ENCODE assay signal across 19 mouse cellular contexts in the genomic region with DNA sequence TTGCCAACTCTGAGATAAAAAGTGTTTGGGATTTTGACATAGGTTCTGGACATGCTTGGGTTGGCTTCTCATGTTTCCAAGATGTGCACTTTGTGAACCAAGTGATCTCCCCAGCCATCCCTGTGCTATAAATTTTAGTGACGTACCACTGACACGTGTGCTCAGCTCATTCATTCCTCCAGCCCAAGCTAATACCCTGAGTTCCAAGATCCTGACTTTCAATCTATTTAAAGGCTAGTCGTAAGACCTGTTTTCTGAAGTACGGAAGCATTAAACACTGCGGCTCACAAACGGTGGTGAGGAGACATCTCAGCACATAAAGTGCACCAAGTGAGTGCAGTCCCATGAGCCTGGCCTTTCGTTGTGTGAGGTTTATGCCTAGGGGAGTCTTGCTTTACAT. TPM values are rescaled to one million over a fixed set of nuclear protein-coding genes. Genes with fewer than 3 reads are reported as not detected.
A peak's percentile ranks its signal among the peaks of the same experiment; 100 is the strongest.
DNase-seq lines count a peak whose midpoint lies in the region; ATAC-seq and TF ChIP-seq lines count a peak whose summit lies in the region.
"Had no signal": no experiment of that assay in that cellular context is flagged by ENCODE, and none has a peak within 500 bp of the region (broad histone marks: within the 10 kb centered on the region; RNA-seq: fewer than 3 reads in every experiment).

No protein-coding gene starts in this region.

- no peak for DNase-seq in heart, embryonic 10.5 days (ENCODE audit: low spot score)
- DNase-seq in heart, postnatal 25 days (ENCODE audit: low spot score), result no peak
- no peak for DNase-seq in heart, postnatal 4 days
- DNase-seq in lung, postnatal 0 days (ENCODE audit: low spot score), result peak; percentile 44
- no peak for DNase-seq in lung, postnatal 4 days
- DNase-seq: adrenal gland, adult 2 months; adrenal gland, postnatal 25 days; cerebellum, adult 18-20 months; cerebellum, adult 9-11 months; cerebellum, postnatal 36 days; gastrocnemius, postnatal 36 days; kidney, adult 18-20 months had no signal

- ATAC-seq in heart, embryonic 14.5 days (ENCODE audit: insufficient number of reproducible peaks, insufficient read depth, low FRiP score, low read depth), result no peak
- peak; percentile 52; the same call in 1 of the 2 replicates for ATAC-seq in lung, postnatal 0 days
- ATAC-seq: forebrain, embryonic 16.5 days; intestine, embryonic 15.5 days had no signal

- peak overlapping the region; percentile 60 for H3K27ac ChIP-seq in heart, embryonic 10.5 days
- H3K27ac ChIP-seq in heart, embryonic 14.5 days (replicated peaks in 1 of 2; ENCODE audit: control insufficient read depth in 1 of 2, insufficient read depth in 1 of 2, low read depth in 2 of 2, low read length in 2 of 2), result peak overlapping the region; percentile 15 to 68; a peak in 3 of 4 replicates
- H3K27ac ChIP-seq in lung, postnatal 0 days (ENCODE audit: low read length), result no peak overlapping the region
- H3K27ac ChIP-seq: embryonic facial prominence, embryonic 13.5 days; forebrain, embryonic 12.5 days; hindbrain, embryonic 10.5 days; hindbrain, embryonic 14.5 days; intestine, embryonic 15.5 days had no signal

- peaks cover 31% of the 10 kb centered on the region for H3K4me1 ChIP-seq in heart, embryonic 10.5 days
- H3K4me1 ChIP-seq in heart, embryonic 14.5 days (ENCODE audit: control insufficient read depth in 2 of 2, insufficient read depth in 2 of 2, low read length in 2 of 2), result peaks cover 6 to 39% of the 10 kb centered on the region in 2 experiments
- H3K4me1 ChIP-seq in lung, postnatal 0 days (ENCODE audit: insufficient read depth, low read depth, low read length), result no peaks in the 10 kb centered on the region
- H3K4me1 ChIP-seq: embryonic facial prominence, embryonic 13.5 days; hindbrain, embryonic 10.5 days; intestine, embryonic 15.5 days had no signal

- no peak overlapping the region for H3K9ac ChIP-seq in heart, embryonic 14.5 days (ENCODE audit: low read length)
- H3K9ac ChIP-seq in lung, postnatal 0 days (replicated peaks; ENCODE audit: low read depth), result no peak overlapping the region
- H3K9ac ChIP-seq: embryonic facial prominence, embryonic 13.5 days; forebrain, embryonic 12.5 days; hindbrain, embryonic 14.5 days; intestine, embryonic 15.5 days had no signal

- no peak for TF ChIP-seq EP300 in lung, postnatal 0 days (IDR thresholded peaks at IDR 0.05)

- intact Hi-C loops in heart, postnatal 25 days (cut with DNase I), result no loop called here

- TF ChIP-seq CTCF in lung, postnatal 0 days (IDR thresholded peaks at IDR 0.05), result no peak

- no peaks in the 10 kb centered on the region for H3K27me3 ChIP-seq in heart, embryonic 10.5 days (ENCODE audit: insufficient read depth, poor library complexity, severe bottlenecking)
- H3K27me3 ChIP-seq in heart, embryonic 14.5 days (ENCODE audit: control insufficient read depth, insufficient read depth, low read length), result no peaks in the 10 kb centered on the region
- H3K27me3 ChIP-seq in lung, postnatal 0 days (replicated peaks; ENCODE audit: insufficient read depth, low read length), result no peaks in the 10 kb centered on the region
- H3K27me3 ChIP-seq: embryonic facial prominence, embryonic 13.5 days; forebrain, embryonic 12.5 days; intestine, embryonic 15.5 days had no signal

- no peak overlapping the region for H3K4me3 ChIP-seq in heart, embryonic 10.5 days
- no peak overlapping the region for H3K4me3 ChIP-seq in heart, embryonic 14.5 days (ENCODE audit: control insufficient read depth in 1 of 2, insufficient read depth in 1 of 2, low read depth in 1 of 2, low read length in 2 of 2)
- no peak overlapping the region for H3K4me3 ChIP-seq in lung, postnatal 0 days (ENCODE audit: low read depth, low read length)
- H3K4me3 ChIP-seq: embryonic facial prominence, embryonic 13.5 days; forebrain, embryonic 12.5 days; hindbrain, embryonic 10.5 days; intestine, embryonic 15.5 days had no signal

- peaks cover 12% of the 10 kb centered on the region; the same call in 1 of the 2 replicates for H3K36me3 ChIP-seq in heart, embryonic 10.5 days
- peaks cover 19% of the 10 kb centered on the region; the same call in 1 of the 2 replicates for H3K36me3 ChIP-seq in heart, embryonic 14.5 days (ENCODE audit: control insufficient read depth, insufficient read depth, low read length)
- H3K36me3 ChIP-seq in lung, postnatal 0 days (ENCODE audit: insufficient read depth, low read length), result no peaks in the 10 kb centered on the region
- H3K36me3 ChIP-seq: embryonic facial prominence, embryonic 13.5 days; forebrain, embryonic 12.5 days; hindbrain, embryonic 10.5 days; intestine, embryonic 15.5 days had no signal

- H3K4me2 ChIP-seq in heart, embryonic 14.5 days (ENCODE audit: low read length), result no peak overlapping the region
- H3K4me2 ChIP-seq in lung, postnatal 0 days (replicated peaks; ENCODE audit: low read depth, low read length), result no peak overlapping the region
- H3K4me2 ChIP-seq: embryonic facial prominence, embryonic 13.5 days; forebrain, embryonic 12.5 days; hindbrain, embryonic 14.5 days; intestine, embryonic 15.5 days had no signal

- H3K9me3 ChIP-seq in heart, embryonic 10.5 days, result no peaks in the 10 kb centered on the region
- H3K9me3 ChIP-seq in heart, embryonic 14.5 days (ENCODE audit: control insufficient read depth, low read length), result peaks cover 5% of the 10 kb centered on the region; the same call in 1 of the 2 replicates
- no peaks in the 10 kb centered on the region for H3K9me3 ChIP-seq in lung, postnatal 0 days (ENCODE audit: low read length)
- H3K9me3 ChIP-seq: forebrain, embryonic 12.5 days; intestine, embryonic 15.5 days had no signal

- 60% methylated on average over 7 of the region's 7 CpGs for WGBS in heart, embryonic 10.5 days
- 44% methylated on average over 7 of the region's 7 CpGs for WGBS in heart, embryonic 14.5 days
- 63% methylated on average over 7 of the region's 7 CpGs for whole genome bisulfite sequencing in lung, postnatal 0 days

RNA-seq across cellular contexts. Expression of gene Cap2, which starts 6.3 kb away (rescaled TPM):
- polyA plus RNA-seq in heart, embryonic 10.5 days (2016; fragmentation: Nextera tagmentation; extraction: Ambion mirVana), result 101 and 175 TPM in 2 replicates
- 100 to 1,000 TPM; 133 to 155 TPM for total RNA-seq in heart, postnatal 25 days (2021)
- polyA plus RNA-seq in heart, embryonic 14.5 days (2014; fragmentation: Nextera tagmentation; extraction: Ambion mirVana), result 157 and 159 TPM in 2 replicates
- 100 to 1,000 TPM; 182 to 185 TPM for total RNA-seq in heart, postnatal 4 days (2021)
- polyA plus RNA-seq in lung, postnatal 0 days (2015; fragmentation: Nextera tagmentation; extraction: Ambion mirVana), result 5.3 and 5.8 TPM in 2 replicates

Comparison
In these comparisons a context has a peak if more than half of its experiments do, and no peak if none do; other contexts are left out.
1. RNA of gene Cap2, which starts 6.3 kb away (polyA plus RNA-seq): 157 to 159 TPM in heart, embryonic 14.5 days and 101 to 175 TPM in heart, embryonic 10.5 days; 5.3 to 5.8 TPM in lung, postnatal 0 days; every median in the first group is over 10 times any median in the second.